In the genomic region with DNA sequence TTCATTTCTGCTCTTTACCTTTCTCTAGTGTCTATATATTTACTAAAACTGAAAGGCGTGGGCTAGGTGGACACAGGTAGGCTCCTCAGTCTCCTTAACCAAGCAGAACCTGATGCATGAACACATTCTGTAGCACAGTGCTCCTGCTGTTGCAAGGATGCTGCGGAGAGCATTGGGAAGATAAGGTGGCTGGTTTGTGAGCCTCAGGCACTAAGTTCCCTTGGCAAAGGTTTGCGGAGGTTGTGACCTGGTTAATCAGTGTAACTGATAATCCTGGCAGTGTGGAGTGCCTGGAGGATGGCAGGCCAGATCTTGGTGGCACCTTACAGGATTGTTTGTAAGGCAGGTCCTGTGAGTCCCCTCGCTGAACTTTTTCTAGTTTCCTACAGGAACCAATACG, we compare ENCODE assay signal across 10 mouse cellular contexts. TPM values are rescaled to one million over a fixed set of nuclear protein-coding genes. Genes with fewer than 3 reads are reported as not detected.
DNase-seq lines count a peak whose midpoint lies in the region; ATAC-seq lines count a peak whose summit lies in the region.
"Had no signal": no experiment of that assay in that cellular context is flagged by ENCODE, and none has a peak within 500 bp of the region (broad histone marks: within the 10 kb centered on the region; RNA-seq: fewer than 3 reads in every experiment).

No protein-coding gene starts in this region.

- intact Hi-C loops in gastrocnemius, postnatal 36 days (cut with DNase I): no loop called here

- H3K27me3 ChIP-seq in heart, embryonic 13.5 days (replicated peaks): peaks cover 58% of the 10 kb centered on the region
- H3K27me3 ChIP-seq in forebrain, embryonic 14.5 days (replicated peaks; ENCODE audit: control insufficient read depth, insufficient read depth, low read length): peaks cover 20% of the 10 kb centered on the region
- peaks cover 50% of the 10 kb centered on the region for H3K27me3 ChIP-seq in limb, embryonic 13.5 days

- no peak for DNase-seq in heart, adult 9 months (ENCODE audit: low spot score in 2 of 2)
- DNase-seq in forebrain, embryonic 14.5 days (ENCODE audit: low spot score): no peak
- DNase-seq in retina, embryonic 14.5 days (ENCODE audit: low spot score): peak; percentile 29
- no peak for DNase-seq in embryo, embryonic 9.5 days (ENCODE audit: extremely low spot score)
- DNase-seq in ovary, postnatal 36 days (ENCODE audit: low spot score): no peak
- no peak for DNase-seq in gastrocnemius, postnatal 36 days
- DNase-seq: kidney, adult 11 months had no signal

- H3K36me3 ChIP-seq in heart, embryonic 13.5 days: no peaks in the 10 kb centered on the region
- H3K36me3 ChIP-seq in forebrain, embryonic 14.5 days (ENCODE audit: control insufficient read depth, insufficient read depth, low read length): no peaks in the 10 kb centered on the region
- H3K36me3 ChIP-seq in limb, embryonic 13.5 days: no peaks in the 10 kb centered on the region

- no peak overlapping the region for H3K4me3 ChIP-seq in heart, embryonic 13.5 days
- H3K4me3 ChIP-seq in forebrain, embryonic 14.5 days (ENCODE audit: low read depth, low read length): peak overlapping the region; percentile 14; the same call in 1 of the 2 replicates
- H3K4me3 ChIP-seq in limb, embryonic 13.5 days: 0 out of 2 replicates have a peak overlapping the region, but pooled peaks have one; percentile 45

- no peak for ATAC-seq in heart, embryonic 13.5 days (ENCODE audit: extremely low read depth, insufficient number of reproducible peaks, low FRiP score, low TSS enrichment)
- no peak for ATAC-seq in forebrain, embryonic 14.5 days
- ATAC-seq in limb, embryonic 13.5 days (ENCODE audit: low FRiP score, low read depth): no peak

- H3K27ac ChIP-seq in heart, embryonic 13.5 days (replicated peaks): no peak overlapping the region
- no peak overlapping the region for H3K27ac ChIP-seq in forebrain, embryonic 14.5 days (ENCODE audit: low read depth, low read length)
- H3K27ac ChIP-seq in limb, embryonic 13.5 days: no peak overlapping the region
- H3K27ac ChIP-seq: stomach, postnatal 0 days had no signal

- 9% methylated on average over 5 of the region's 5 CpGs for WGBS in heart, embryonic 13.5 days
- WGBS in forebrain, embryonic 14.5 days: 5% methylated on average over 5 of the region's 5 CpGs
- 11% methylated on average over 5 of the region's 5 CpGs for WGBS in limb, embryonic 13.5 days

- no peak overlapping the region for H3K9ac ChIP-seq in heart, embryonic 13.5 days
- H3K9ac ChIP-seq in forebrain, embryonic 14.5 days (ENCODE audit: low read length): no peak overlapping the region; the same call in 1 of the 2 replicates
- no peak overlapping the region for H3K9ac ChIP-seq in limb, embryonic 13.5 days

- H3K9me3 ChIP-seq in heart, embryonic 13.5 days: no peaks in the 10 kb centered on the region
- H3K9me3 ChIP-seq in forebrain, embryonic 14.5 days (replicated peaks; ENCODE audit: control insufficient read depth, low read length): no peaks in the 10 kb centered on the region
- no peaks in the 10 kb centered on the region for H3K9me3 ChIP-seq in limb, embryonic 13.5 days

- H3K4me2 ChIP-seq in heart, embryonic 13.5 days: peak overlapping the region; percentile 68
- H3K4me2 ChIP-seq in forebrain, embryonic 14.5 days (ENCODE audit: low read length): peak overlapping the region; percentile 77
- H3K4me2 ChIP-seq in limb, embryonic 13.5 days (replicated peaks): peak overlapping the region; percentile 81; the same call in 1 of the 2 replicates

- 0 out of 2 replicates have a peak, but pooled peaks cover 5% of the 10 kb centered on the region for H3K4me1 ChIP-seq in heart, embryonic 13.5 days
- H3K4me1 ChIP-seq in forebrain, embryonic 14.5 days (ENCODE audit: control insufficient read depth, insufficient read depth, low read length): peaks cover 6% of the 10 kb centered on the region; the same call in 1 of the 2 replicates
- H3K4me1 ChIP-seq in limb, embryonic 13.5 days: peaks cover 17% of the 10 kb centered on the region

RNA-seq across cellular contexts. Expression of gene Cntn4, which starts 1.3 kb away (rescaled TPM):
- 1.0 and 2.1 TPM in 2 replicates for polyA plus RNA-seq in heart, embryonic 13.5 days (2015; fragmentation: Nextera tagmentation; extraction: Ambion mirVana)
- polyA plus RNA-seq in forebrain, embryonic 14.5 days (2014; fragmentation: Nextera tagmentation; extraction: Ambion mirVana): 6.6 and 8.6 TPM in 2 replicates
- 1.4 and 1.8 TPM in 2 replicates for polyA plus RNA-seq in limb, embryonic 13.5 days (2015; fragmentation: Nextera tagmentation; extraction: Ambion mirVana)
- total RNA-seq in gastrocnemius, postnatal 36 days (2021): not detected
